Mouse (Mus musculus) stomach, embryonic 15.5 days (tissue): ENCODE data around the gene Stag3. TPM values are rescaled to one million over a fixed set of nuclear protein-coding genes. Genes with fewer than 3 reads are reported as not detected.

Source experiments
- ATAC-seq: fragments of 200-750 bp; cut with Nextera tagmentation; 2 replicates; pipeline ENCODE4 v1.8.0; 2017; ENCODE audit warnings: low read depth, moderate number of reproducible peaks, moderate TSS enrichment; ENCODE audit not compliant: insufficient read depth, low FRiP score
- H3K27ac ChIP-seq: fragments of 300-500 bp; sonication (generic); 2 replicates; pipeline ENCODE4 v1.5.1; 2015; ENCODE audit warnings: mild to moderate bottlenecking, inconsistent platforms
- H3K27me3 ChIP-seq: fragments of 300-500 bp; sonication (generic); replicated peaks from 2 replicates; pipeline ENCODE4 v1.6.1; 2015; ENCODE audit warnings: inconsistent platforms
- H3K36me3 ChIP-seq: fragments of 300-500 bp; sonication (generic); 2 replicates; pipeline ENCODE4 v1.6.1; 2015; ENCODE audit warnings: inconsistent platforms
- H3K4me1 ChIP-seq: fragments of 300-500 bp; sonication (generic); 2 replicates; pipeline ENCODE4 v1.6.1; 2015; ENCODE audit warnings: inconsistent platforms
- H3K4me2 ChIP-seq: fragments of 300-500 bp; sonication (generic); 2 replicates; pipeline ENCODE4 v1.6.1; 2015; ENCODE audit warnings: mild to moderate bottlenecking, inconsistent platforms
- H3K4me3 ChIP-seq: fragments of 300-500 bp; sonication (generic); replicated peaks from 2 replicates; pipeline ENCODE4 v1.5.1; 2015; ENCODE audit warnings: inconsistent platforms
- H3K9ac ChIP-seq: fragments of 300-500 bp; sonication (generic); 2 replicates; pipeline ENCODE4 v1.6.1; 2015; ENCODE audit warnings: inconsistent platforms
- H3K9me3 ChIP-seq: fragments of 300-500 bp; sonication (generic); 2 replicates; pipeline ENCODE4 v1.6.1; 2016; ENCODE audit warnings: inconsistent platforms
- WGBS: fragments of 180-500 bp; shearing (Covaris S2); methylation state at CpG from one replicate; pipeline ENCODE4 v1.1.7; 2015; 5-methylcytosine and 5-hydroxymethylcytosine counted together
- polyA plus RNA-seq: library from polyadenylated mRNA; unstranded; fragments of >200 nt; fragmentation: Nextera tagmentation; extraction: Ambion mirVana; gene quantifications from 2 replicates; pipeline ENCODE4 v1.2.1, GENCODE M21; 2015

Gene Stag3
- 3.2 and 3.7 TPM in 2 replicates for polyA plus RNA-seq

GRCm38 (mm10) chr5:138279585-138280424, at the start of gene Stag3, which contains the start of the genes Gm43720 and Gpc2:
Stag3 (plus strand) TSS chr5:138280240.
Gm43720 (minus strand) TSS chr5:138279958.
Gpc2 (minus strand) TSS chr5:138280005.
- WGBS: under 1% methylated on average over 56 of the region's 56 CpGs
- H3K9me3 ChIP-seq: no peaks in the 10 kb centered on the region
- H3K27ac ChIP-seq: 0 out of 2 replicates have a peak within 1 kb of the TSS, but pooled peaks have one; percentile 35

GRCm38 (mm10) chr5:138233778-138234177, 46.3 kb upstream of the Stag3 start:
- H3K4me1 ChIP-seq: no peaks in the 10 kb centered on the region
- WGBS: 69% methylated on average over 2 of the region's 2 CpGs
- no peak for ATAC-seq
- no peaks in the 10 kb centered on the region for H3K36me3 ChIP-seq
- H3K27me3 ChIP-seq: no peaks in the 10 kb centered on the region
- no peaks in the 10 kb centered on the region for H3K9me3 ChIP-seq
- H3K9ac ChIP-seq: no peak overlapping the region
- H3K27ac ChIP-seq: no peak overlapping the region
- H3K4me2 ChIP-seq: no peak overlapping the region
- H3K4me3 ChIP-seq: no peak overlapping the region

More at GRCm38 (mm10) chr5:138279585-138280424, at the start of gene Stag3, which contains the start of the genes Gm43720 and Gpc2:
- no peaks in the 10 kb centered on the region for H3K27me3 ChIP-seq
- ATAC-seq: peak; percentile 98
- H3K4me2 ChIP-seq: peak within 1 kb of the TSS; percentile 88
- H3K36me3 ChIP-seq: no peaks in the 10 kb centered on the region; the same call in 1 of the 2 replicates
- peak within 1 kb of the TSS; percentile 69 for H3K4me3 ChIP-seq
- peaks cover 19% of the 10 kb centered on the region for H3K4me1 ChIP-seq
- H3K9ac ChIP-seq: peak within 1 kb of the TSS; percentile 50

- H3K27me3 ChIP-seq: no peaks in the 10 kb centered on the region
- no peaks in the 10 kb centered on the region for H3K36me3 ChIP-seq
- H3K4me2 ChIP-seq: no peak overlapping the region
- no peak for ATAC-seq
- no peaks in the 10 kb centered on the region for H3K4me1 ChIP-seq
- H3K9me3 ChIP-seq: no peaks in the 10 kb centered on the region
- no peak overlapping the region for H3K9ac ChIP-seq
- H3K4me3 ChIP-seq: no peak overlapping the region
- H3K27ac ChIP-seq: no peak overlapping the region
Measured at GRCm38 (mm10) chr5:138234224-138234623, 45.8 kb upstream of the Stag3 start.

GRCm38 (mm10) chr5:138241511-138241910, 38.5 kb upstream of the Stag3 start:
- Histone ChIP-seq H3K36me3 (no peaks in the 10 kb centered on the region), H3K4me1 (no peaks in the 10 kb centered on the region), H3K9me3 (no peaks in the 10 kb centered on the region), H3K9ac (no peak overlapping the region), H3K4me2 (no peak overlapping the region), H3K27ac (no peak overlapping the region), H3K4me3 (no peak overlapping the region), H3K27me3 (no peaks in the 10 kb centered on the region)
- 25% methylated on average over 2 of the region's 2 CpGs for WGBS
- no peak for ATAC-seq

- Histone ChIP-seq H3K4me3 (no peak overlapping the region), H3K4me2 (no peak overlapping the region), H3K27me3 (no peaks in the 10 kb centered on the region), H3K9me3 (no peaks in the 10 kb centered on the region), H3K9ac (no peak overlapping the region), H3K27ac (no peak overlapping the region), H3K4me1 (peaks cover 7% of the 10 kb centered on the region), H3K36me3 (no peaks in the 10 kb centered on the region)
- no peak for ATAC-seq
- 82% methylated on average over 12 of the region's 12 CpGs for WGBS
Measured at GRCm38 (mm10) chr5:138251144-138251543, 28.9 kb upstream of the Stag3 start.

- H3K4me2 ChIP-seq: no peak overlapping the region
- 91% methylated on average over 3 of the region's 3 CpGs for WGBS
Measured at GRCm38 (mm10) chr5:138253061-138253460, 27.0 kb upstream of the Stag3 start.

GRCm38 (mm10) chr5:138255353-138256093, 24.5 kb upstream of the Stag3 start, which contains the start of gene Lamtor4:
Lamtor4 (plus strand) TSS chr5:138255482.
- H3K9me3 ChIP-seq: no peaks in the 10 kb centered on the region
- H3K4me2 ChIP-seq: peak within 1 kb of the TSS; percentile 87
- no peaks in the 10 kb centered on the region for H3K27me3 ChIP-seq
- H3K4me3 ChIP-seq: peak within 1 kb of the TSS; percentile 87
- peaks cover 12% of the 10 kb centered on the region; the same call in 1 of the 2 replicates for H3K36me3 ChIP-seq
- H3K27ac ChIP-seq: peak within 1 kb of the TSS; percentile 90
- peak; percentile 99 for ATAC-seq
- under 1% methylated on average over 38 of the region's 38 CpGs for WGBS
- peak within 1 kb of the TSS; percentile 73 for H3K9ac ChIP-seq
- H3K4me1 ChIP-seq: peaks cover 12% of the 10 kb centered on the region

More at GRCm38 (mm10) chr5:138253061-138253460, 27.0 kb upstream of the Stag3 start:
- Histone ChIP-seq H3K27me3 (no peaks in the 10 kb centered on the region), H3K4me3 (no peak overlapping the region), H3K4me1 (peaks cover 12% of the 10 kb centered on the region), H3K27ac (no peak overlapping the region), H3K9ac (no peak overlapping the region), H3K36me3 (no peaks in the 10 kb centered on the region), H3K9me3 (no peaks in the 10 kb centered on the region)
- no peak for ATAC-seq

GRCm38 (mm10) chr5:138256094-138256467, 24.0 kb upstream of the Stag3 start:
- peak overlapping the region; percentile 90 for H3K27ac ChIP-seq
- no peaks in the 10 kb centered on the region for H3K9me3 ChIP-seq
- H3K4me3 ChIP-seq: peak overlapping the region; percentile 87
- no peaks in the 10 kb centered on the region for H3K27me3 ChIP-seq
- WGBS: 16% methylated on average over 7 of the region's 7 CpGs
- H3K4me1 ChIP-seq: peaks cover 12% of the 10 kb centered on the region
- H3K9ac ChIP-seq: peak overlapping the region; percentile 73
- H3K36me3 ChIP-seq: peaks cover 12% of the 10 kb centered on the region; the same call in 1 of the 2 replicates
- H3K4me2 ChIP-seq: peak overlapping the region; percentile 87
- no peak for ATAC-seq

- 81% methylated on average over 10 of the region's 10 CpGs for WGBS
- peaks cover 21% of the 10 kb centered on the region; the same call in 1 of the 2 replicates for H3K36me3 ChIP-seq
- no peak overlapping the region for H3K4me3 ChIP-seq
- no peak for ATAC-seq
- H3K9ac ChIP-seq: no peak overlapping the region
- H3K4me2 ChIP-seq: no peak overlapping the region
- H3K27ac ChIP-seq: peak overlapping the region; percentile 36; the same call in 1 of the 2 replicates
- no peaks in the 10 kb centered on the region for H3K9me3 ChIP-seq
- peaks cover 16% of the 10 kb centered on the region for H3K4me1 ChIP-seq
- no peaks in the 10 kb centered on the region for H3K27me3 ChIP-seq
Measured at GRCm38 (mm10) chr5:138256966-138257584, 23.0 kb upstream of the Stag3 start.

- H3K9ac ChIP-seq: no peak overlapping the region
- peaks cover 21% of the 10 kb centered on the region; the same call in 1 of the 2 replicates for H3K36me3 ChIP-seq
- no peak overlapping the region for H3K27ac ChIP-seq
- H3K4me1 ChIP-seq: peaks cover 21% of the 10 kb centered on the region
- H3K27me3 ChIP-seq: no peaks in the 10 kb centered on the region
- no peaks in the 10 kb centered on the region for H3K9me3 ChIP-seq
- 90% methylated on average over 4 of the region's 4 CpGs for WGBS
- H3K4me2 ChIP-seq: no peak overlapping the region
- no peak for ATAC-seq
- H3K4me3 ChIP-seq: no peak overlapping the region
Measured at GRCm38 (mm10) chr5:138257585-138257978, 22.5 kb upstream of the Stag3 start.

- no peak for ATAC-seq
- Histone ChIP-seq H3K4me3 (no peak overlapping the region), H3K9me3 (no peaks in the 10 kb centered on the region), H3K27me3 (no peaks in the 10 kb centered on the region), H3K9ac (no peak overlapping the region), H3K36me3 (peaks cover 21% of the 10 kb centered on the region; the same call in 1 of the 2 replicates), H3K27ac (no peak overlapping the region), H3K4me2 (no peak overlapping the region), H3K4me1 (peaks cover 26% of the 10 kb centered on the region)
- WGBS: 73% methylated on average over 3 of the region's 3 CpGs
Measured at GRCm38 (mm10) chr5:138258078-138258477, 22.0 kb upstream of the Stag3 start.
